Mouse (Mus musculus) frontal cortex, postnatal 36 days (tissue): Measurements from ENCODE around the gene Msi2.

Experiments
- DNase-seq, 2 experiments: peaks; one replicate each; pipeline ENCODE4 v3.0.0; 2022; ENCODE audit warnings: low spot score in 2 of 2

The Msi2 gene

DNA sequence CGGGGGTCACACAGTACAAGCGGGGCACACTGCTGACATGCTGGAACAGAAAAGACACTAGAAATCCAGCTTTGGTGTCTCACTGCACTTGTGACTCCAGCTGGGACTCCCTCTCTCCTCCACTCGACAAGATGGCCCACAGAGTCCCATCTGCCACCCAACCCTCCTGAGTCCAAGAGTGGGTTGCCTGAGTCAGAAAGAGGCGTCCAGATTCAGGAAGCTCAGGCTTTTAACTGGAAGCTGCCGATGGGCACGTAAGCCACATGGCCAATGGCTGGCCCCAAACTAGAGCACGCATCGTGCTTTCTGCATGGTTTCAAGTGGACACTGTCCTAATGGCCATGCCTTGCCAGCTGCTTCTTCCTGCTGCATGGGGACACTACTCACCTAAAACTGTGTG lies 126.2 kb downstream of the Msi2 start:
- no peak for DNase-seq

DNA sequence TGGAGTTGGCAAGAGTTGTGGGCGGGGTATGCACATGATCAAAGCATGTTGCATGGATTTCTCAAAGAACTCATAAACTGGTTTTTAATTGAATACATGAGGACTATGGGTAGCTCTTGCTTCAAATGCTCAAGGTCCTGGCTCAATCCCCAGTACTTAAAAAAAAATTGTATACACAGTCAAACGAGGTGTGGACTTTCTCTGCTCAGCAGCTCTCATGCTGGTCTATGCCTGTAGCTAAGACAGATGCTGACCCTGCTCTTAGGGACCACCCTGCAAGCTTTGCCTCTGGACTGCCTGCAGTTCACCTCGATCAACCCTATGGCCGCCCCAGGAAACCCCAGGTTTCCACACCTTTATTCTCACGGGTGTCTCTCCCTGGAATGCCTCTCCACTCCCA lies 127.7 kb downstream of the Msi2 start:
- DNase-seq, result no peak

DNA sequence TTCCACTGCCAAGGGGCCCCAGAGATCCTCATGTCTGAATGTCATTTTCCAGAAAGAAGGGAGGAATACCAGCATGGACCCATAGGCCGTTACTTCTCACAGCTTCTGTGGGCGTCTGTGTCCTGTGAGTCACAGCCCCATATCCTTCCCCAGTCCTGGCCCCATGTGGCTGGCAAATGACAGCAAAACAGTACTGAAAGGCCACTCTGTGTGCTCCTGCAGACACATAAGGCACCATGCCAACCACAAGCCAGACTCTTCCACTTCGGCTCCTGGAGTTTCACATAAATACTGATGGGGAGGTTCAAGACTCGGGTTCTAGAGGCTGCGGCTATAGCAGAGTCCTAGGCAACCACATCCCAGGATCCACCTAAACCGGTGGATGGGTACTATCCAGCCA lies 128.7 kb downstream of the Msi2 start:
- DNase-seq, result no peak

DNA sequence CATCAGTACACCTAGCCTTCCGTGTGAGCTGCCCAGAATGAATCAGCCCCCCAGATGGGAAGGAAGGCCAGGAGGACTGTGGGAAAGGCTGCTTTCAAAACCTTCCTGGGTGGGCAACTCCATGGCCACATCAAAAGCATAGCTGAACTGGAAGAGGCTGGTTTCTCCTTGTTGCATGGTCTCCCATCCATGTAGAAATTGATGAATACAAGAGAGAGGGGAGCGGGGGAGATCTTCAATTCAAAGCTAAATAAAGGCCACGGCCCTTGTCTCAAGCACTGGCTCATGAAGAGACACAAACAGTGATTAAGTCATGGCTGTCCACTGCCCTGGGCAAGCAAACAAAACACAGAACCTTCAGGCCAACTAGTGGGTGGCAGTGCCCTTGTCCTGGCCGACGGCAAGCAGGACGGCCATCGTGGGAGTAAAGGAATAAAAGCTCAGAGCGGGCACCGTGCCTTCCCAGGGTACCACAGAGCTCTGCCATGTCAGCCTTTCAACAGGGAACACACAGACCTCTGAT lies 129.6 kb downstream of the Msi2 start:
- DNase-seq, result no peak

DNA sequence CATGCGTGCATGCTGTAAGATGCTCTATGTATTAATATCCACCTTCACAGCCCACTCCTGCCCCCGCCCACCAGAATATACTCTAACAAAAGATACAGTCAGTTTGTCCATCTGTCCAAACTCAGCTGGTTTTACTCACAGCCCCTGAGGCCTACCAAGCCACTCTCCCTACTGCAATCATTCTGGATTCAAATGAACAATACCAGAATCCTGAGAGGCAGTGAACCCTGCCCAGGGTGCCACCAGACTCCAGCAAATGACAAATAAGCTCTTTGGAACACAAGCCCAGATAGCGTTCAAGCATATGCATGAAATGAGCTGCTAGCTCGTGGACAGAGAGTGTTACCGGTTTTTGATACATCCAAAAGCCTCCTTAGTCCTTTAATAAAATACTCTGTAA lies 130.6 kb downstream of the Msi2 start:
- no peak for DNase-seq

DNA sequence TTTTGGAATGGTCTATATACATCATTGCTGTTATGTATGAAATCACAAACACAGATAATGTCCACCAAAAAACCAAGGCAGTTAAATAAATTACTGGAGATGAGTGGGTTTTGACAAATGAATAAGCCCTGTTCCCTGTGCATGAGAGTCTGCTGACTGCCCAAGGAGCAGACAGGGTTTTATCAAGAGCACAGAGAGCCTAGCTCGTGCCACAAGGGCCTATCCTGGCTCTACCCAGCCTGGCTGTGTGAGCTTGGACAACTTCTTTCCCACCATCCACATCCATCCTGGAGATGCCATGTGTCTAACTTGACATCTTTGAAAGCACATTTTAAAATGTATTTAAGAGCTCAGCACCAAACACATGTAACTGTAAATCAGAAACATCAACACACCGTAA lies 132.4 kb downstream of the Msi2 start:
- no peak for DNase-seq

DNA sequence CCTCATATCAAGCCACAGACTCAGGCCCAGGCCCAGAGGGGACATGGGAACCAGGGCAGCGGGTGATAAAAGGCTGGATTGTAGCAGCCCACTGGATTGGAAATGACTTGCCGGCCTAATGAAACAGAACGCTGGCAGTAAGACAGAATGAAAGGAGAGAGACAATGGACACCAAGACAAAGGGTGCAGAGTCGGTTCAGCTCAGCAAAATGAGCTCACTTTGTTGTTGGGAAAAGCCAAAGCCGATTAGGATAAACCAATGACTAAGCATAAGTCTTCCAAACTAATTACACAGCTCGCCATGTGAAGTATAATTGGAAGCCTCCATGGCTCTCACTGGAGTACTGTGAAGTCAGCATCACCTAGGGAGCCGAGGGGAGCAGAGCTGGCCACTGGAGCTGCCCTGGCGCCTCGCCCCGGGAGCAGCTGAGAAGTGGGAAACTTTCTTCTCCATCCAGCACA lies 133.1 kb downstream of the Msi2 start:
- peak in 1 of 2 experiments; percentile 30 for DNase-seq

DNA sequence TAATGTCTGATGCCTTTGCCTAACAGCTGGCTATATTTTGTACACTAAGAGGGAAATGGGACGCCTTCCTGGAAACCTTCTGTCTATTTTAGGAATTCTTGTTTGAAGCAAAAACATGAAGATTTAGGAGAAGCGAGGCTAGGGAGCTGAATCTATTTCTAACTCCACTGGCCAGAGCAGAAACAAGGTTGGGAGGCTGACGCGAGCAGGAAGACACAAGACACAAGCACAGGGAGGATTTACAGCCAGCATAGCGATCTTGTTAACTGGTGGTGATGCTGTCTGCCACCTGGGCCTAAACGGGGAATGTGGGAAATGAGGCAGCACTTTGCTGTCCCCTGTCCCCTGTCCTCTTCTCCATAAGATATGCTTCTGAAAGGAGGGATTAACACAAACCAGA lies 134.4 kb downstream of the Msi2 start:
- DNase-seq, result no peak

DNA sequence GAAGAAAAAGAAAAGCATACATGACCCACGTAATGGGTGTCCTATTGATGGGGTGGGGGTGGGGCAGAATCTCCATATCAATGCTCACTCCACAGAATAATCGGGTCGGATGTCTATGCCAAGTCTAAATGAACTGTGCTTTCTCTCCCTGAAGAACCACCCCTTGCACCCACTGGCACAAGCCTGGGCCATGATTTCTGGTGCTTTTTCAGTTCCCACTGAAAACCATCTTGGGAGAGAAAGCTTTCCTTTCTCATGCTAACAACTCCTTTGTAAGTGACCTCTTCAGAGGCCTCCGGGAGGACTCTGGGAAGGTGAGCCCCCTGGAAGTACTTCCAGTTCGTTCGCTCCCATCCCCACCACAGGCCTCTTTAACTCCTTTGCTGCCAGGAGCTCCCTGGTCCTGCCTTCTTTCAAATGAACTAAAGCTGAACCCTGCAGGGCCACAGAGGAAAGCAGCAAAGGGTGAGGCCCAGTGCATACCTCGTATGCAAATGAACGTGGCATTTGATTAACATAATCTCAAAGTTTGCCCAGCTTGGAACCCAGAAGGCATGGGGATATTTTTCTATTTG lies 135.0 kb downstream of the Msi2 start:
- DNase-seq, result peak in 1 of 2 experiments; percentile 38

DNA sequence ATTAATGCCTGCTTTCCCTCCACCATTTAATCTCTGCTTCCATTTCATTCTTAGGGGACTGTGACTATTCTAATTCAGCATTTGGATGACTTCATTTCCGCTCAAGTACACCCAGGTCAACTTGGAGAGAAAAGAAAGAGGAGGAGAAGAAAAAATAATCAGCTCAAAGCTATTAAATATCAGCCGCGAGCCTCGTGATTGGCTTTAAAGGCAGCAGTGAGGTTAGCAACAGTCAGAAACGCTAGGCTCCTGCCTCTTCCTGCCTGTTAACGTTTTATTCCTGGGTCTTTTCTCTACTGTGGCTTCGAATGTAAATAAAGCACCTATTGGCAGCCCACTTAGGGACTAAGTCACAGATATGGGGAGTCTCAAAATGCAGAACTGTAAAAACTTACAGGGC lies 135.5 kb downstream of the Msi2 start:
- no peak for DNase-seq

DNA sequence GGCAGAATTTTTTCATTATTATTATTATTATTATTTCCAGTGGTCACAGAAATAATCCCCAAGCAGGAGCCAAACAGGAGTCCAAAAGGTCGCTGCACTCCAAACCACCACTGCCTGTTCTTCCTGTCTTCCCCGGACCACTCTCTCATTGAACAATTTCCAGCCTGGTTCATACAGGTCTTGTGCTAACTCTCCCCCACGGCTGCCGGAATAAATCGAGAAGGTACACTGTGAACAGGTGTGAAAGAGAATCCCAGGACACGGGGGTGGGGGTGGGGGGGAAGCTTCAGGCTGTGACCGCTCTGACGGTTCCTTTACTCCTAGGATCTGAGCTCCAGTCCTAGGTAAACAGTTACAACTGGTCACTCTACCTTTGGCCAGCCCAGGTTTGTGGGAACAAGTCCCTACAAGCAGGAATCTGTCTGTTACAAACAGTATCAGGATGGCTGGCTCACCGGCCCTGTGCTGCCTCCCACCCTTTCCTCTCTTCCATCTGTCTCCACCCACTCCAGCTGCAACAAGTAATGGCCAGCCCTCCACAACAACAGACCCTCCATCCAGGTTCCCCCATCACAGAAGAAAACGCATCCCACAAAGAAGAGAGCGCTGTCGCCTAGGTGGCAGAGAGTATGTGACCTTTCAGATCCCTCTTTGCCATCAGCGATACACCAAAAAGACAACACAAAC lies 136.1 kb downstream of the Msi2 start:
- DNase-seq, result no peak

DNA sequence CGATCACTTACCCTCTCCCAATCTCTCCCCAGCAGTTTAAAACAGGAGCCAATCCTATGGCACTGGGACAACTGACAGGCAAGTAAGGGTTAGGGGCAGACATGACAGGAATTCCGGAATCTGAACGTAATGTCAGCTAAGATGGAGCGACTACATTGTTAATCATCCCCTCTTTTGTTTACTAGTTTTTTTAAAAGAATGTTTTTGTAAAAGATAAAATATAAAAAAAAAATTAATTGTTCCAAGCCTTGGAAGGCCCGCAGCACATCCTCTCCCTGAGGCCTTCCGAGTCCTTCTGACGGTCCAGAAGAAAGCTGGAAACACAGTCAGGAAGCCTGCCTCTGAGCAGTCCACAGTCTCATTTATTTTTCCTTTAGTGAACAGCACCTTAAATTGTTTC lies 136.9 kb downstream of the Msi2 start:
- DNase-seq, result no peak

DNA sequence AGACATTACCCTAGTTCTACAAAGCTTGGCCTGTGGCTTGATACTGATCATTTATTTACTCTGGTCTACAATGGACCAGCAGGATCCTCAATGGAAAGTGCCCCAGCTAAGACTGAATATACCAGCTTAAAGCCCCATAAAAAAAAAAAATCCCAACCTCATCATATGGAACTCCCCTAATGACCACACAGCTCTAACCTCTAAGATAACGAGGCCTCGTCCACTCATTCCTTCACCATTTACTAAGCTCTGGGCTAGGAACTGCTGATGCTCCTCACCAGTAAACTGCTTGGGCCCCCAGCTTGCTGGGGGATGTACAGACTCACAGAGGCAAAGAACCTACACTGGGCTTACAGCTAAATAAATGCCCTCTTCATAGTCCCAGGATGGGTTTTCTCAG lies 139.6 kb downstream of the Msi2 start:
- no peak for DNase-seq

DNA sequence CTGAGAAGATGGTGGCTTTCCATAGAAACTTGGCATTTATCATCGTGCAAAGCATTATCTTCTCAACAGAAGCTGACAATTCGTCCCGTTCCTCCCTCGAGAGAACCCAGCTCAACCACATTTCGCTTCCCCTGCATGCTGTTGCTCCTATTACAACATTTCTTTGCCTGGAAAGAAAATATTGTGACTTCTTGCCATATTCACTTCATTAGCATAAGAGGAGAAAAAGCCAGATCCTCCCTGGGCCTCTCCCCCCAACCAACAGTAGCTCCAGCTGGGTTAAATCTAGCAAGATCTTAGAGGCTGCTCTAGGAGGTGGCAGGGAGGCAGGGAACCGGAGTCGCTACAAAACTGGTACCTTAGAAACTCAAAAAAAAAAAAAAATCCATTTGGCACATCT lies 141.2 kb downstream of the Msi2 start:
- DNase-seq, result no peak

DNA sequence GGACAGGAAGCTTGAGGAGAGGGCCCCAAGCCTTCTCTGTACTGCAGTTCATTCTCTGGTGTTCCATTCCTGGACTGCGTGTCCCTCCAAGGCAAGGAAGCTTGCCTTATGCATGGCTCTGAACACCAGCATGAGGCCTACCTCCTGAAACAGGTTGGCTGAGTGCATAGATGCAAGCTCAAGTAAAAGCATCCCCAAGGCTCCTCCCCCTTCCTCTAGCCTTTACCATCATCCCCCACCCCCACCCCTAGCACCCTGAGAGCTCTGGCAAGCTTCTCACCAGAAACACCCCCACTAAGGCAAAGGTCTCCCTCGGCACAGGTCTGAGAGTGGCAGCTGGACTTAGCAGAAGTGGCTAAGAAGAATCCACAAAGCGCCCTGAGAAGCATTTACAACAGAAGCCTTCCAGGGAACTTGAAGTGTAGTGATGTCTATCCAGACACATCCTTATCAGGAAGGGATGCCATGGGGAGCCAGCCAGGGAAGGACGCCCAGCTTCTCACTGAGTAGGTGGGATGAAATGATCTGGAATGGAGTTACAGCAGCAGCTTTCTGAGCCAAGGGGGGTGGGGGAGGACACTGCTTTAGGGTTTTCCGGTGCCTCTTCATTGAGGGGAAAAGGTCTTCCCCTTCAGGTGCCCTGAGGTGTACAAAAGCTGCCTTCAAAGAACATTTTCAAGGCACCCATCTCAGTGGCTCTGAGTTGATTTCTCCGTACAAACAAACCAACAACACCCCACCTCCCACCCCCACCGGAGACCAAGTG lies 141.9 kb downstream of the Msi2 start:
- peak in 1 of 2 experiments; percentile 51 for DNase-seq

DNA sequence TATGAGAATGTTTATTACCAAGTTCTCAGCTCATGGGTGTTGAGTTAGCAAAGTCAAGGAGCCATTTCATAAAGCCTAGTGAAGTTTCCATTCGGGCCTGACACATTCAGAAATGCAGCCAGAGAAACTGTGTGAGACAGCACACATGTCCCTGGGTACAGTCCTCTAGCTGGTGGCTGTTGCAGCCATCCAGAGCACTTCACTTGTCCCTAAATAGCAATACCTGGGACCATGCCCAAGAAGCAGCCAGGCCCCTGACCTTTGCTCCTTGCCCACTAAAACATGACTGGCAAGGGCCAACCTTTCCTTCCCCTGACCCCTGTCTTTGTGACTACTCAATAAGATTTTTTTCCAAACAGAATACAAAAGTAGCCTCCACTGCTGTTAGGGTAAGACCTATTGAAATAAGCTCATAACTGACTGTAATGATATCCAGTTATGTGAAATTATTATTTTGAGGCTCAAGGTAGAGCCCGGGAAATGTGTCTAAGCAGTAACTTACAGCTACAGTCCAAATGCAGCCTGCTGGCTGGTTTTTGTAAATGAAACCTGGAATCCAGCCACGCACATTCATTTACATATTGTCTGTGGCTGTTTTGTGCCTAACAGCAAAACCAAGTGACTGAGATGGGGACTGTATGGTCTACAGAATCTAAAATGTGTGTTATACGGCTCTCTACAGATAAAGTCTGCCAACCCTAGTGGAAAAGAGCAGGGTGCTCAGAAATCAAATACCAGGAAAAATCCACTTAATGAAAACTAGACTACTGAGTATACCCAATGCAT lies 143.5 kb downstream of the Msi2 start:
- no peak for DNase-seq

DNA sequence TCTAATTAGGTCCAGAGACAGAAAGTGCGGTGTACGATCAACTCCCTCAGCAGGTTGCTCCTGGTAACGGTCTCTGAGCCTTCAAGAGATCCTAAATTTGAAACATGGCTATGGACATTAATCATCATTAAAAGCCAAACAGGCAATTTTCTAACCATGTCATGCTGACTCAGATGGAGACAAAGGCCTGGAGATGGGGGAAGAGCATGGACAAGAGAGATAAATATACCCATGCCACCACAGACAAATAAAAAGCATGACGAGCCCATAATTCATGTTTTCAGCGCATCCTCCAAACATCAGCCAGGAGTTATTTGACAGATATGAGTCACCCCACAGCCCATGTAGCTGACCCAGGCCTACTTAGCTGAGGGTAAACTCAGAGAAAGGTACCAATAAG lies 145.3 kb downstream of the Msi2 start:
- no peak for DNase-seq

DNA sequence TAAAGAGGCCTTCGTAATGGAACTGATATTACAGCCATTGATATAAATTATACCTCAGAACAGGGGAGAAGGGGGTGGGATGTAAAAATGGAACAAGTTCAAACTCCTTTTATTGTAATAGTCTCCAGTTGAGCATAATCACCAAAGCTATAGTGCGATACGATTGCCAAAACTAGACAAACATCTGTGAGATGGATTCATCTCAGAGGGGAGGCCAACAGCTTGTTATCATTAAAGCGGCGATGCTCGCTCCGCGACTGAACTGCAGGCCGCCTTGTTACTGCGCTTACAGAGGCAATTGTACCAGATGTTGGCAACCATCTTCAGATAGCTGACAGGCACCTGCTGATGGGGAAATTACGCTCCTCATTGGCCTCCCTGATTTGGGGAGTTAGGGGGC lies 145.9 kb downstream of the Msi2 start:
- no peak for DNase-seq

DNA sequence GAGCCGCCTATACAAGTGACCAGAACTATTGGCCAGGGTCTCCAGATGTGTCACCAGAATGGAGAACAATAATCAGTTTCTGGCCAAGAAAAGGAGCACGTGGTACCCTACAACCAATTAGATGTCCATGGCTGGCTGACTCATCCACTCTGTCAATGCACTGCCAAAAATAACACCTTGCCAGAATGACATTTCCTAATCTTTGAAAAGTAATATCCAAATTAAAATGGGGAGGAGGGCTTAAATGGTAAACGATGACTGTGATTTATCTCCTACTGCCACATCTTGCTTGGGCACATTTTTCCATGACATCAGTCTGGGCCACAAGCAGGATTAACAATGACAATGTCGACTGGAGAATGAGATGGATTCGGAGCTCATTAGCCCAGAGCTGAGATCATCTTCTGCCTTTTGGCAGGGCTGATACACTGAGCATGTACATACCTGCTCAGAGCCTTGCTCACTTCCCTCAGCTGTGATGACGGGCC lies 147.6 kb downstream of the Msi2 start:
- DNase-seq, result no peak

DNA sequence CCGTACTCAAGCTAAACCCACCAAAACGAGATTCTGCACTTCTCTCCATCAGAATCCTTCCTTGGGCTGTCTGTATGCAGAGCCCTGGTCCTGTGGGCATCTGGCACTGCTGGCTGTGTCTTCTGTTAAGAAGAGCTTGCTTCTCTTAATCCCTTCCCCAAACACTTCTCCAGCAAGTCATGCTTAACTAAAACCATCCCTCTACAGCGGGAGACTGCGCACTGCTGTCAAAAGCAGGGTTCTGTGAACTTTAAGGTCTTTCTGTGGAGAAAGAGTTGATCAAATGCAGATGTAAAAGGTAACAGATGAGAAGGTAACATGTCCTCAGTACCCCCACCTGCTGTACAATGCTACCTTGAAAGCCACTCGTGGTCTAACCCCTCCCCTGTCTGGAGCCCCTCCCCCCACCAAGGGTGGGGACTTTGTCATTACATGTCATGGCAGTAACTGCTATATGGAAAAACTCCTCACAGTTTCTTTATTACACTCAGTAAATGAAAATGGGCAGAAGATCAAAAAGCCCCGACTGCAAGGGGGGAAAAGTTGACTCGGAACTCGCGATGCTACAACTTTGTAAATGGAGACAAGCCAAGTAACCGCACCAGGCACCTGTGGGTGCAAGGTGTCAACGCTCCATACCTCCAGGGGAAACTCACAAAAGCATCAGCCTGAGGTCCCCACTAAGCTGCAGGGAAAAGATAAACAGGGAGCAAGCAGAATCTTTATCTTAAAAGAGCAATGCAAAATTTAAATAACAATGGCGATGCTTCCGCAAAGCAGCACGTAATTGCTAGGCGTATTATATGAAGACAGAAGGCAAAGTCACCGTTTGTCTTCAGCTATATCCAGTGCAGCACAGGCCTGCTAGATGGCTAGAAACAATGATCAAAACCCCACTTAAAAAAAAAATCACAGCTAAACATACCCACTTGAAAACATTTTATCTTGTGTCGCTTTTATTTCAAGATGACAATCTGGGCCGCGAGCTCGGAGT lies 151.4 kb downstream of the Msi2 start:
- no peak for DNase-seq

DNA sequence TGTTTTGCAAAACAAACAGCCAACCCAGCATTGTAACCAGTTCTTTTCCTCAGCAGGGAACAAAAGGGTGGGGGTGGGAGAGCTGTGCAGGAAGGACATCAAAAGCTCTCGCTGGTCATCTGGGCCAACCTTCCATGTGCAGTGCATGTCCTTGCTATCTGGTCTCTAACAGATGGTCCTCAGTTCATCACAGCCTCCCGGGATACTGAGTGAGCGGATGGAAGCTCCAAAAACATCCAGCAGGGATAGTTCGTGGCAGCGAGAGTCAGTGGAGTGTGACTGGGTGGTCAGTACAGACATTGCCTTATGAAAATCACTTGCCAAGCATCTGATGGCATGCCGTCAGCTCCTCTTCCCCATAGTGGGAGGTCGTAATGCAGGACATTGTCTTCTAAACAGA lies 153.5 kb downstream of the Msi2 start:
- DNase-seq, result no peak
